Mouse (Mus musculus) MEL (cell line): ENCODE results near the gene Wipf3. TPM values are rescaled to one million over a fixed set of nuclear protein-coding genes. Genes with fewer than 3 reads are reported as not detected.

Source experiments
- DNase-seq: peaks from one replicate; pipeline ENCODE4 v3.0.0; 2011; ENCODE audit warnings: low read depth, low spot score
- H3K27ac ChIP-seq: 2 replicates; pipeline ENCODE4 v1.5.1; 2012; ENCODE audit warnings: low read depth, mild to moderate bottlenecking, control low read depth, low read length, moderate library complexity; ENCODE audit not compliant: control insufficient read depth
- H3K27me3 ChIP-seq, 2 experiments: fragments of 150-350 bp in 1 of 2; sonication (generic) in 1 of 2; 2 replicates each; pipeline ENCODE4 v1.6.1; 2012; ENCODE audit warnings: low read length in 2 of 2, mild to moderate bottlenecking in 2 of 2, improper control_type of control experiment in 1 of 2, moderate library complexity in 1 of 2; ENCODE audit not compliant: insufficient read depth in 2 of 2, control insufficient read depth in 1 of 2
- H3K36me3 ChIP-seq, 2 experiments: 2 replicates each; pipeline ENCODE4 v1.6.1; 2012 to 2014; ENCODE audit warnings: low read length in 2 of 2, improper control_type of control experiment in 1 of 2, inconsistent platforms in 1 of 2, mild to moderate bottlenecking in 1 of 2; ENCODE audit not compliant: insufficient read depth in 2 of 2, control insufficient read depth in 1 of 2
- H3K4me1 ChIP-seq, 2 experiments: fragments of 150-350 bp in 1 of 2; sonication (generic) in 1 of 2; 2 replicates each; pipeline ENCODE4 v1.6.1; 2012; ENCODE audit warnings: low read length in 2 of 2, improper control_type of control experiment in 1 of 2, mild to moderate bottlenecking in 1 of 2; ENCODE audit not compliant: insufficient read depth in 2 of 2, control insufficient read depth in 1 of 2
- H3K4me3 ChIP-seq, 2 experiments: fragments of 150-350 bp in 1 of 2; sonication (generic) in 1 of 2; 2 replicates each; pipeline ENCODE4 v1.5.1; 2012; ENCODE audit warnings: low read depth in 2 of 2, low read length in 2 of 2, mild to moderate bottlenecking in 2 of 2, moderate library complexity in 2 of 2, control low read depth in 1 of 2, improper control_type of control experiment in 1 of 2; ENCODE audit not compliant: control insufficient read depth in 1 of 2, insufficient read depth in 1 of 2
- H3K79me2 ChIP-seq: 2 replicates; pipeline ENCODE4 v1.6.1; 2012; ENCODE audit warnings: mild to moderate bottlenecking, low read length, moderate library complexity; ENCODE audit not compliant: control insufficient read depth, poor library complexity, insufficient read depth
- H3K9ac ChIP-seq: 2 replicates; pipeline ENCODE4 v1.6.1; 2012; ENCODE audit warnings: low read depth, mild to moderate bottlenecking, control low read depth, low read length, moderate library complexity; ENCODE audit not compliant: control insufficient read depth, poor library complexity, severe bottlenecking
- H3K9me3 ChIP-seq: fragments of 150-350 bp; sonication (generic); replicated peaks from 2 replicates; pipeline ENCODE4 v1.6.1; 2012; ENCODE audit warnings: mild to moderate bottlenecking, low read length, improper control_type of control experiment, moderate library complexity; ENCODE audit not compliant: insufficient read depth
- BHLHE40 ChIP-seq: IDR thresholded peaks from 2 replicates; pipeline ENCODE4 v1.6.1; 2012; ENCODE audit warnings: low read depth, mild to moderate bottlenecking, inconsistent platforms, low read length, improper control_type of control experiment, borderline replicate concordance
- EP300 ChIP-seq, 2 experiments: IDR thresholded peaks; 2 replicates each; pipeline ENCODE4 v1.6.1; 2011; ENCODE audit warnings: improper control_type of control experiment in 2 of 2, low read length in 2 of 2, low read depth in 1 of 2, mild to moderate bottlenecking in 1 of 2
- GABPA ChIP-seq: IDR thresholded peaks from 2 replicates; pipeline ENCODE4 v1.6.1; 2012; ENCODE audit warnings: low read depth, mild to moderate bottlenecking, inconsistent platforms, low read length, improper control_type of control experiment, moderate library complexity
- MAFK ChIP-seq: IDR thresholded peaks from 2 replicates; pipeline ENCODE4 v1.6.1; 2011; ENCODE audit warnings: low read depth, mild to moderate bottlenecking, low read length, improper control_type of control experiment, borderline replicate concordance
- MAX ChIP-seq: IDR thresholded peaks from 2 replicates; pipeline ENCODE4 v1.6.1; 2011; ENCODE audit warnings: low read length, improper control_type of control experiment
- MEF2A ChIP-seq: IDR thresholded peaks from 2 replicates; pipeline ENCODE4 v1.6.1; 2014; ENCODE audit warnings: low read depth, mild to moderate bottlenecking, inconsistent platforms, low read length, improper control_type of control experiment; ENCODE audit not compliant: poor library complexity, insufficient replicate concordance, severe bottlenecking; ENCODE audit errors: extremely low read depth
- MXI1 ChIP-seq: IDR thresholded peaks from 2 replicates; pipeline ENCODE4 v1.6.1; 2011; ENCODE audit warnings: mild to moderate bottlenecking, low read depth, low read length, improper control_type of control experiment
- MYB ChIP-seq: IDR thresholded peaks from 2 replicates; pipeline ENCODE4 v1.6.1; 2011; ENCODE audit warnings: mild to moderate bottlenecking, low read depth, low read length, improper control_type of control experiment
- POLR2A ChIP-seq, 2 experiments: IDR thresholded peaks; 2 replicates each; pipeline ENCODE4 v1.6.1; 2011 to 2012; ENCODE audit warnings: low read length in 2 of 2, mild to moderate bottlenecking in 2 of 2, control low read depth in 1 of 2, improper control_type of control experiment in 1 of 2, low read depth in 1 of 2, moderate library complexity in 1 of 2; ENCODE audit not compliant: control insufficient read depth in 1 of 2, insufficient read depth in 1 of 2, poor library complexity in 1 of 2
- POLR2AphosphoS5 ChIP-seq: IDR thresholded peaks from 2 replicates; pipeline ENCODE4 v1.6.1; 2012; ENCODE audit warnings: low read depth, borderline replicate concordance, mild to moderate bottlenecking, inconsistent platforms, low read length, moderate library complexity, mixed read lengths
- SIN3A ChIP-seq: IDR thresholded peaks from 2 replicates; pipeline ENCODE4 v1.6.1; 2012; ENCODE audit warnings: low read length, improper control_type of control experiment, inconsistent platforms
- TAL1 ChIP-seq: IDR thresholded peaks from 2 replicates; pipeline ENCODE4 v1.6.1; 2012; ENCODE audit warnings: mild to moderate bottlenecking, inconsistent platforms, low read length, moderate library complexity, mixed read lengths
- TBP ChIP-seq: IDR thresholded peaks from 2 replicates; pipeline ENCODE4 v1.8.0; 2011; ENCODE audit warnings: low read depth, low read length, improper control_type of control experiment
- TCF12 ChIP-seq: IDR thresholded peaks from 2 replicates; pipeline ENCODE4 v1.6.1; 2014; ENCODE audit warnings: low read depth, mild to moderate bottlenecking, inconsistent platforms, low read length, improper control_type of control experiment, moderate library complexity
- USF1 ChIP-seq: IDR thresholded peaks from 2 replicates; pipeline ENCODE4 v1.6.1; 2014; ENCODE audit warnings: low read depth, mild to moderate bottlenecking, inconsistent platforms, low read length, improper control_type of control experiment, moderate library complexity
- ZKSCAN1 ChIP-seq: IDR thresholded peaks from 2 replicates; pipeline ENCODE4 v1.6.1; 2012; ENCODE audit warnings: low read depth, mild to moderate bottlenecking, inconsistent platforms, low read length, improper control_type of control experiment, moderate library complexity
- ZMIZ1 ChIP-seq: IDR thresholded peaks from 2 replicates; pipeline ENCODE4 v1.6.1; 2012; ENCODE audit warnings: low read depth, mild to moderate bottlenecking, inconsistent platforms, low read length, improper control_type of control experiment, moderate library complexity
- polyA plus RNA-seq, 2 experiments: library from polyadenylated mRNA; stranded (reverse) in 1 of 2; unstranded in 1 of 2; fragments of >175 nt in 1 of 2; fragments of >200 nt in 1 of 2; gene quantifications; 2 replicates each; pipeline versions ENCODE4 v1.2.1 to v1.2.4; 2012; ENCODE audit warnings: low replicate concordance in 2 of 2, low read depth in 1 of 2; ENCODE audit not compliant: insufficient read length in 2 of 2, insufficient read depth in 1 of 2, missing spikeins in 1 of 2
- total RNA-seq: library from RNA; depleted of rRNA; stranded (reverse); fragments of 300-350 nt; gene quantifications from 2 replicates; pipeline ENCODE4 v1.2.3, GENCODE M21; 2012

The Wipf3 gene
- total and polyA plus RNA-seq, 3 experiments, result not detected

DNA sequence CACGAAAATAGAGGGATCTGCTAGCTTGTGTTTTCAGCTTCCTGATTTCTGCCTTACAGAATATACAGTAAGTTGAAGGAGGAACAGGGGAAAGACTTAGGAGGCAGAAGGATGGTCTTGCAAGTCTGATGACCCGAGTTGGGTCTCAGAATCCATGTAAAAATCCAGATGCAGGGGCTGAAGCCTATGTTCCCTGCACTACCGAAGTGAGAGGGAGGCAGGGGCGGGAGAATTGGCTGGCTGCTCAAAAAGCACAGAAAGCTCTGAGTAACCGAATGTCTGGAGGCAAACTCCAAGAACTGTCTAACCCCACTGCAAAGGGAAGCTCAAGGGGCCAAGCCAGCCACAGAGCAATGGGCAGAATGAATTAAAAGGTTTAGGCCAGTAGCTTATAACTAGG lies 41.7 kb upstream of the Wipf3 start:
- Histone ChIP-seq H3K79me2 (no peaks in the 10 kb centered on the region), H3K9me3 (no peaks in the 10 kb centered on the region), H3K36me3 (no peaks in the 10 kb centered on the region), H3K4me3 (no peak overlapping the region), H3K9ac (no peak overlapping the region), H3K4me1 (no peaks in the 10 kb centered on the region), H3K27ac (no peak overlapping the region), H3K27me3 (no peaks in the 10 kb centered on the region)
- no peak for TF ChIP-seq MXI1
- no peak for TF ChIP-seq TBP
- TF ChIP-seq BHLHE40, result no peak
- TF ChIP-seq GABPA, result no peak
- TF ChIP-seq TAL1, result no peak
- TF ChIP-seq MAFK, result no peak
- no peak for TF ChIP-seq POLR2A (IDR thresholded peaks at IDR 0.05; ENCODE audit: control insufficient read depth in 1 of 2, insufficient read depth in 1 of 2, low read depth in 1 of 2, low read length in 2 of 2, poor library complexity in 1 of 2)
- no peak for DNase-seq

DNA sequence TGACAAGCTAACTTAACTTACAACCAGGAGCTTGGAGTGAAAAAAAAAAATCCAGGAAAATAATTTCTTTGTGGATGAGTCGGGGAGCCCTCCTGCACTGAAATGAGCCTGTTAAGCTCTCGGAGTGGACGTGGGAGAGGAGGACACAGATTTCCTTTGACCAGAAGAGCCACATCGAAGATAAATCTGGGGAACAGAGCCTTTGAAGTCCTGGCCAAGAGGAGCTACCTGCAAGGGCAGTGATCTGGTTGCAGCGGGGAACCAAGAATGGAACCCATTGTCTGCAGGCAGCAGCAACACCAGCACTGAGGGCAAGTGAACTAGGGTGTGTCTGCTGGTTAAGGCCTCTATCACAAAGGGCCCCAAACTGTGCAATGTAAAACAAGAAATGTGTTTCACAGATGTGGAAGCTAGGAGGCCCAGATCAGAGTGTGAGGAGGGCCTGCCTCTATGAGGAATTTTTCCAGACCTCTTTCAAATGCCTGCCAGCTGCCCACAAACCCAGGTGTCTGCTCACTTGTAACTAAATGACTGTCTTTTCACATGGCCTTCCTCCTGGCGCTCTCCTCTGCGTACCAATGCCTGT lies 40.6 kb upstream of the Wipf3 start:
- no peak for TF ChIP-seq TCF12
- no peak for TF ChIP-seq ZMIZ1
- no peak for TF ChIP-seq MYB
- TF ChIP-seq TBP, result no peak
- TF ChIP-seq MEF2A, result no peak
- TF ChIP-seq MXI1, result no peak
- no peak for TF ChIP-seq POLR2AphosphoS5
- TF ChIP-seq USF1, result no peak
- TF ChIP-seq EP300 (IDR thresholded peaks at IDR 0.05; ENCODE audit: low read depth in 1 of 2, low read length in 2 of 2), result no peak
- TF ChIP-seq SIN3A, result no peak
- TF ChIP-seq ZKSCAN1, result no peak
- no peak for TF ChIP-seq MAX
- no peak for DNase-seq
- Histone ChIP-seq H3K9ac (no peak overlapping the region), H3K27me3 (no peaks in the 10 kb centered on the region), H3K9me3 (no peaks in the 10 kb centered on the region), H3K36me3 (no peaks in the 10 kb centered on the region), H3K4me1 (no peaks in the 10 kb centered on the region), H3K4me3 (no peak overlapping the region), H3K79me2 (no peaks in the 10 kb centered on the region), H3K27ac (no peak overlapping the region)
